Mouse (Mus musculus) spleen, embryonic (tissue): ENCODE results near the gene Mefv.
"Not testable (repeated sequence)": the region's sequence is repeated elsewhere in the genome, so short reads cannot be mapped to it uniquely, and the experiment has no call there.

Experiments
- CTCF ChIA-PET: fragments of 350-600 bp; sonication (Branson Sonifier 250); formaldehyde crosslinking; loops from one replicate; lab custom pipeline; 2022; lab: Charles Lee

Mefv gene

DNA sequence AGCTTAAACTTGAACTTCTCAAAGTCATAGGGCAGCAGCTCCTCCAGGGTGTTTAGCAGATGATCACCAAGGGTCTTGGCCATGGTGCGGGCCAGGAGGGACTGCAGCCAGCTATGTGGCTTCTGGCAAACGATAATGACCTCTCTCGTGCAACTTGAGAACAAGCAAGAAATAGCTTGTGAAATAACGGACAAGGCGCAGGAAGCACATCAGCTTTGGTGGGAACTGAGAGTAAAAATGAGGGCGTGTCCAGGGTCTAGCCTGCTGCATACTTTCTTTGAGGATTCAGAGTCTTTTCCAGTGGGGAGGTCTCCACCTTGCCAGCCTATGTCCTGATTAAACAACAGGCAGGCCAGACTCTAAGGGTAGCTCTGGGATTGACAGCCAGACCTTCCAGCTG is at the start of gene Mefv:
Gene Mefv, minus strand, starts transcription at position 118 of the 400 bp plus-strand sequence.
- CTCF ChIA-PET, result no interaction called here

DNA sequence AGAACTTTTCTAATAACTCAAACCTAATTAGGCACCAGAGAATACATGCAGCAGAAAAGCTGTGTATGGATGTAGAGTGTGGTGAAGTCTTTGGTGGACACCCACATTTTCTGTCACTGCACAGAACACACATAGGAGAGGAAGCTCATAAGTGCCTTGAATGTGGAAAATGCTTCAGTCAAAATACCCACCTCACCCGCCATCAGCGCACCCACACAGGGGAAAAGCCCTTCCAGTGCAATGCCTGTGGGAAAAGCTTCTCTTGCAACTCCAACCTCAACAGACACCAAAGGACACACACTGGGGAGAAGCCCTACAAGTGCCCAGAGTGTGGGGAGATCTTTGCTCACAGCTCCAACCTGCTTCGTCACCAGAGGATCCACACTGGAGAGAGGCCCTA is 31.1 kb upstream of the Mefv start:
- CTCF ChIA-PET, result no interaction called here

DNA sequence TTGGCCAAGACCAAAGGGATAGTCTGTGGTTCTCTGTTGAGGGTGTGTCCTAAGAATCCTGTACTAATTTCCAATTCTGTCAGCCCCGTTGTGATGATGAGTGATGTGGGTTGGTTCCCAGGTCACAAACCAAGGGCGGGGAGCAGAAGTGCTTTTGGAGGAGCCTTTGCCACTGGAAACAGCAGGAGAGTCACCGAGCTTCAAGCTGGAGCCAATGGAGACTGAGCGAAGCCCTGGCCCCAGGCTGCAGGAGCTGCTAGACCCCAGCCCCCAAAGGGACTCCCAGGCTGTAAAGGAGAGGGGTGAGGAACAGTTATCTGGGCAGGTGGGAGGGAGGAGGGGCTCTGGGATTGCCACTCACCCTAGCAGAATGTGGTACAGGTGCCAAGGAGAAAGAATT is 27.8 kb upstream of the Mefv start:
- CTCF ChIA-PET, result interaction anchor here (0.8 kb wide), 1 partner anchor 163 kb away, joined by 3 read pairs; the partner anchor contains the start of genes 1700037C18Rik and Cluap1

DNA sequence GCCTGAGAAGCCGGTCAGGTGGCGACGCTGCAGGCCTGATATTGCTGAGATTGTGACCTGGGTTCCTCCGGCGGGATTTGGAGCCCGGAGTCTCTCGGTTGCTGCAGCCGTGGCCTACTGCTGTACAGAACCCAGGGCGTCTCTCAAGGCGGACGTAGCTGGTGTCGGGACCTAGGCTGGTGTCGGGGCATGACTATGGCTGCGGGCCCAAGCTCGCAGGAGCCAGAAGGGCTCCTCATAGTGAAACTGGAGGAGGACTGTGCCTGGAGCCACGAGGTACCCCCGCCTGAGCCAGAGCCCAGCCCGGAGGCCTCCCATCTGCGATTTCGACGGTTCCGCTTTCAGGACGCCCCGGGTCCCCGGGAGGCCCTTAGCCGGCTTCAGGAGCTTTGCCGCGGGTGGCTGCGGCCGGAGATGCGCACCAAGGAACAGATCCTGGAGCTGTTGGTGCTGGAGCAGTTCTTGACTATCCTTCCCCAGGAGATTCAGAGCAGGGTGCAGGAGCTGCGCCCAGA is 26.3 kb upstream of the Mefv start:
- CTCF ChIA-PET, result no interaction called here

DNA sequence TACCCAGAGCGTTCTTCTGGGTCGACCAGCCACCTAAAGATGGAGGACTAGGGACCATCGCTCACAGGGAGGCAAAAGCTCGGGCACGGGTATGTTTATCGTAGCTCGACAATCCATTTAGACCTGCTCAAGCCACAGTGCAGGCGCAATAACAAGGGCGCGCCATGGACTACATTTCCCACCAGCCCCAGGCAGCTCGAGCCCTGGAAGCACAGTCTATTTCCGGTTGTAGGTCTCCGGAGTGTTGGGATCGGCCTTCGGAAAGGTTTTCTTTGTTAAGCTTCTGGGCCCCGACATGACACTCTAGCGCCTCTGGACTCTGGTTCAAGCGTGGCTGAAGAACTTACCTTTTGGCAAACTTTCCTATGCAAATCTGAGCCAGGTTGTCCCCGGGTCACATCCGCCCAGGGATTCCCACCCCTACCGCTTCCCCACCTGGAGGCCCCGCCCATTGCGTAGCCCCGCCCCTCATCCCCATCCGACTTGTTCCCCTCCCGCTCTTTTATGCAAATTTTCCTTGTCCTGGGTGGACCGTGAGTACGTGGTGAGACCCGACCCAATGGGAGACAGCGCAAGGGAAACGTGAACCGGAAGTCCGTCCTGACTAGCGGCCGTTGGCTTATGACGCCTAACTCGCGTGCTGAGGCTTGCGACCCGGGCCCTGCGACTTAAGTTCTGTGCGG is 25.7 kb upstream of the Mefv start, which contains the start of gene Zfp263:
Gene Zfp263, plus strand, starts transcription at position 591 of the 683 bp plus-strand sequence.
- CTCF ChIA-PET, result interaction anchor here (0.6 kb wide), 1 partner anchor 9 kb away, joined by 4 read pairs; no protein-coding TSS in a partner anchor

DNA sequence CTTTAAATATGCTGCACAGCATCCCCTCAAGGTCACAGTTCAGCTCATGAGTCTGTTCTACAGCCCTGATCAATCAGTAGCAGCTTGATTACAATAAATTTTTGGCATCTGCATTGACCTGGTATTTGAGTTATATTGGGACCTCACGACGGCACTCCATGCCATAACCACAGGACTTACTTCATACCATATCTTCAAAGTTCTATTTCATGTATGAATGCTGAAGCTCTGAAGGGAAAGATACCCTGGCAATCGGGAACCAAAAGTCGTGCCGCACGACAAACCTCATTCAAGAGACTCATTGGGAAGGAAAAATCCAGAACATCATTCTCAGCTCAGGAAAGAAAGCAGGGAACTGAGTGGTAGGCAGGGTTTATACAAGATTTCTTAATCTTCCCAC is 24.6 kb upstream of the Mefv start:
- CTCF ChIA-PET, result no interaction called here

DNA sequence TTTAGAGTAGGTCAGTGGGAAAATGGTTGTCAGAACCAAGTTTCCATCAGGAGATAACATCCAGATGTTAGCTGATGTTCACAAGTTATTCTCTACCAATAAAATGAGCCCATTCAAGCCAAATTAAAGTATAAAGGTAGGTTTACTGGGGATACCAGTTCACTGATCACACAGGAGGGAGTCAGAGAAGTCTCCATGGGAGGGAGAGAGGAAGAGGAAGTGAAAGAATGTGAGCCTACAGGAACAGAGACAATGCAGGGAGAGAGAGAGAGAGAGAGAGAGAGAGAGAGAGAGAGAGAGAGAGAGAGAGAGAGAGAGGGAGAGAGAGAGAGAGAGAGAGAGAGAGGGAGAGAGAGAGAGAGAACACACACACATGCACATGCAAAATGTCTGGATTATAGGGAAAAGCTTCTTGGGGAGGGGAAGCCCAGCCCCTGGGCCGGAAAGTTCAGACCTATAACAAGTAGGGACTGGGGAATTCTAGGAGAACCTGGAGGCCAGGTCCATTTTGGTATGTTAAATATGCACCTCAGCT is 15.4 kb upstream of the Mefv start:
- CTCF ChIA-PET, result no interaction called here

DNA sequence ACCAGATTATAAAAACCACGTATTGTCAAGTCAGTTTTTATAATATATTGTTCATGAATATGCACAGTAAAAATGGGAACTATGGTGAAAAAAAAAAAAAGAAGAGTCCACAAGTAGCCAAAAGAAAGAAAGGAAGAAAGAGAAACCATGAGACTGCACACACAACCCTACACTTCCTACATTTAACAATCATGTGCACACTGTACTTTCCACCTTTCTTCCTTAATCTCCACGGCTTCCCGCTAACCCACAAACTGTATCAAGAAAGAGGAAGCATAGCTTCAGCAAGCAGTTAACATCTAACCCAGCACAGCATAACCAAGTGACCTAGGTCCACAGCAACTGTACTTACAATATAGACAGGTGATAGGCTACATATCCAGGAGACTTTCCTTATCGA is 14.7 kb upstream of the Mefv start:
- CTCF ChIA-PET, result no interaction called here

DNA sequence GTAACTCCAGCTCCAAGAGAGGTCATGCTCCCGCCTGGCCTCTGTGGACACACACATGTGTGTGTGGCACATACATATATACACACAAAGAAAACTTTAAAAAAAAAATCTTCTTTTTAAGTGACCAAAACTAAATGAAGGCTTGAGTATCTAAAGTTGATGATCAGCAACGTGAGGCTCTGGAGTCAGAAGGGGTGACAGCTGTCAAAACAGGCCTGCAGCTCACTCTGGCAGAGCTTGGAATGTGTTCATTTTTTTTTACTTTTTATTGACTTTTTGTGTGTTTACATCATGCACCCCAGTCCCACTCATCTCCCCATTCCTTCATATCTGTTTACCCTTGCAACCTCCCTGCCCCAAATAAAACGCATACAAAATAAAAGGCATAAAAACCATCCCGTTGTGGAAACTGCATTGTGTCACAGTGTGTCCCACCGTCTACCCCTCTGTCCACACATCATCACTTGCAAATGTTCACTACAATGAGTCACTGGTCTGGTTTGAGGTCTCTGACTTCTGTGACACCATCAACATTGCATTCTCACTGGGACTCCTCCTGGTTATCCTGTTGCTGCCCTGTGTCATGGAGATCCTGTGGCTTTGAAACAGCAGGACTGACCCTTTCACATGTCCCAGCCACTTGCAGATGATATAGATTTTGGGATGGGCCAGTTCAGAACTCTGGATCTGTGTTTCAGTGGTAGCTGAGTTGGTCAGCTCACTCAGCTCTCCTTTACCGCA is 10.3 kb upstream of the Mefv start:
- CTCF ChIA-PET, result no interaction called here

DNA sequence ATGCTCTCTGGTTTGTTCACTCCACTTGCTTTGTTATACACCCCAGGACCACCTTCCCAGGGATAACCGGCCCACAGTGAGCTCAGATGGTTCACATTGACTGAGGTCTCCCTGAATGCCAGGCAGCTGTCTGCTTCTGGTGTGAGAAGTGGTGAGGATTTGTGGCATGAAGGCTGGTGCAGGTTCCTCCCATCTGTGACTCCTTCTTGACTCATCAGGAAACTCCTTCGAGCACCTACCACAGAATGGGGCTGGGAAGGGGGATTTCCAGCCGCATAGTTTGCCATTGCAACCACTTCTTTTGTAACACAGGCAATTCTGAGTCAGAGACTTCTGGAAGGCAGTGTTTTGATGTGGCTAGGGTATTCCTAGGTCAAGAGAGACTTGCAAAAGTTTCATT is 5.3 kb upstream of the Mefv start:
- CTCF ChIA-PET, result no interaction called here

DNA sequence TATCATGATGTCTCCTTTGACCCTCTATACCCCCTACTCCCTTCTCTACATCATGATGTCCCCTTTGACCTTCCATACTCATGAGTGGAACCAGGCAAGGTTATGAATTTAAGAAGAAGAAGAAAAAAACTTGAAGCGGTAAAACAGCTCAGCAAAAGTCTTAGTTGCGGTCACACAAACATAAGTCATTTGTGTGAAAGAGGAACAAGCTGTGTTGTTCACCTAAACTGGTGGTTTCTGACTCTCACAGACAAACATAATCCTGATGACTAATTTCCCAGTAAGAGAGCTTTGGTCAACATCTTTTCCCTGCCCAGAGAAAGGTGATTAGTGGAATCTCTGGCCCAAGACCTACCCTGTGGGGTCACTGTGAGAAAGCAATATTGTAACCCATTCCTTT is 3.2 kb downstream of the Mefv start:
- CTCF ChIA-PET, result no interaction called here

DNA sequence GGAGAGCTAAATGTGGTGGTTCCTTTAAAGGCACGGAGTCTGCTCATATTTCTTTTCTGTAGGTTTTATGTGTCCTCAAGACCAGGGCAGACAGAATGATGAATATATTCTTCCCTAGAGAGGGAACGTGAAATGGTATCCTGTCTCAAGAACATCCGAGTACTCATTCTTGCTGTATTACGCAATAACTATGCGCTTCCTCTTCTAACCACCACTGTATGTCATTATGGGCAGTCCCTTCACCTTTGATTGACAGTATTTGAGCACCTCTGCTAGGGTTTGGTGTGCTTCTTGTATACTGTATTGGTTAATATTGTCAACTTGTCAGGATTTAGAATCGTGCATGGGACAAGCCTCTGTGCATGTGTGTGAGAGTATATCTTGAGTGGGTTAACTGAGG is 11.2 kb downstream of the Mefv start:
- CTCF ChIA-PET, result no interaction called here

DNA sequence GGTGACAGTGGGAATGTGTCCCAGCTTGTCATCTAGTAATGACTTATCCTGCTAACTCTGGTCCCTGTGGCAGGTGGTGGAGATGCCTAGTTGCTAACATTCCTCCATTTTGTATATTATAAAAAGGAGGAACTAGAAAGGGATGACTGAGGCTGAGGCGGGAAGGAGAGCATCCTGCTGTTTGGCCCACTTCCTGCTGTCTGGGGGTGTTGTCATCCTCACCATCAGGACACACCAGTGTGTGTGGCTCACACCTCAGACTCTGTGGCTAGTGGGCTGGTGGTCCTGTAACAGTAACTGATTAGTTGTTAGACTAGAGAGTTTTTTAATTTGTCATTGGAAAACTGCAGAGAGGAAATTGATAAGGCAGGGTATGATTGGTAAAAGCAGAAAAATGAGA is 17.0 kb downstream of the Mefv start:
- CTCF ChIA-PET, result no interaction called here

DNA sequence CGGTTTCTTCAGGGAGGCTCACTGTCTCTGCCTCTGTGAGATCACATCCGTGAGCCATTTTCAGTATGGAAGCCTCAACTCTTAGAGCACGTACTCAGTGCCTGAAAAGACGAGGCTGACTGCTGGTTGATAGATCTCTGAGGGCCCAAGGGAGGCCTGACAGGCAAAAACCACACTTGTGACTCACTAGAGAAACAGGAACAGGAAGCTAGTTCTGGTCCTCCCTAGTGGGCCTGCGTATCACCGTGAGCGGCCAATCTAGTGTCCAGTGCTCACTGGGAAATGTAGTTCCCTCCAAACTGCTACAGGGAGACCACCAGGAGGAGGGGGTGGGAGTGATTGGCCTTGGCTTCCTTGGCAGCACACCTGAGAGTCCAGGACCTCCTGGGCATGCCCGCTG is 18.6 kb downstream of the Mefv start:
- CTCF ChIA-PET, result no interaction called here

DNA sequence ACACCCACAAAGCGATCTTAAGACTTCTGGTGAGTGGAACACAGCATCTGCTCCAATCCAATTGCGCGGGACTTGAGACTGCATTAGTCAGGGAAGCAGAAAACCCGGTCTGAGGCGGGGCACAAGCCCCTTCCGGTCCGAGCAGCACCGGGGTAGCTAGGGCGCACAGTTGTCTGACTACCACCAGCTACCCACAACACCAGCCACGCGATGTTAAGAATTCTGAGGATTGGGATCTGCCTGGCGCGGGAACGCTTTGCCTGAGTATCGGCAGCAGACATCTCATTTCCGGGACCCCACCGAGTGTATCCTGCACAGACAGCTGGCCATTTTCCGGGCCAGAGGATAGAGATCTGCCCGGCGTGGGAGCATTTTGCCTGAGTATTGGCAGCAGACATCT is 28.3 kb downstream of the Mefv start:
- CTCF ChIA-PET, result not testable (repeated sequence)
